Mouse (Mus musculus) hindbrain, embryonic 15.5 days (tissue): Measurements from ENCODE around the gene Hormad2. TPM values are rescaled to one million over a fixed set of nuclear protein-coding genes. Genes with fewer than 3 reads are reported as not detected.

Experiments used
- ATAC-seq: fragments of 200-750 bp; cut with Nextera tagmentation; 2 replicates; pipeline ENCODE4 v1.8.0; 2017; ENCODE audit warnings: low read depth, moderate number of reproducible peaks, moderate TSS enrichment; ENCODE audit not compliant: low FRiP score
- H3K27ac ChIP-seq: fragments of 300-500 bp; sonication (generic); replicated peaks from 2 replicates; pipeline ENCODE4 v1.5.1; 2015; ENCODE audit warnings: mild to moderate bottlenecking, inconsistent platforms
- H3K27me3 ChIP-seq: fragments of 300-500 bp; sonication (generic); 2 replicates; pipeline ENCODE4 v1.6.1; 2015; ENCODE audit warnings: control low read depth, inconsistent platforms
- H3K36me3 ChIP-seq: fragments of 300-500 bp; sonication (generic); 2 replicates; pipeline ENCODE4 v1.6.1; 2015; ENCODE audit warnings: control low read depth, inconsistent platforms
- H3K4me1 ChIP-seq: fragments of 300-500 bp; sonication (generic); replicated peaks from 2 replicates; pipeline ENCODE4 v1.6.1; 2015; ENCODE audit warnings: control low read depth, inconsistent platforms
- H3K4me2 ChIP-seq: fragments of 300-500 bp; sonication (generic); 2 replicates; pipeline ENCODE4 v1.6.1; 2015; ENCODE audit warnings: moderate library complexity, mild to moderate bottlenecking, inconsistent platforms
- H3K4me3 ChIP-seq: fragments of 300-500 bp; sonication (generic); 2 replicates; pipeline ENCODE4 v1.5.1; 2015; ENCODE audit warnings: mild to moderate bottlenecking, inconsistent platforms
- H3K9ac ChIP-seq: fragments of 300-500 bp; sonication (generic); 2 replicates; pipeline ENCODE4 v1.6.1; 2015; ENCODE audit warnings: inconsistent platforms
- H3K9me3 ChIP-seq: fragments of 300-500 bp; sonication (generic); 2 replicates; pipeline ENCODE4 v1.6.1; 2016; ENCODE audit warnings: control low read depth, inconsistent platforms
- WGBS: fragments of 180-500 bp; shearing (Covaris S2); methylation state at CpG from one replicate; pipeline ENCODE4 v1.1.7; 2015; 5-methylcytosine and 5-hydroxymethylcytosine counted together
- polyA plus RNA-seq: library from polyadenylated mRNA; unstranded; fragments of >200 nt; fragmentation: Nextera tagmentation; extraction: Ambion mirVana; gene quantifications from 2 replicates; pipeline ENCODE4 v1.2.1, GENCODE M21; 2015

Hormad2 gene
- polyA plus RNA-seq, 1 experiment from 2014 or later, result not detected

DNA sequence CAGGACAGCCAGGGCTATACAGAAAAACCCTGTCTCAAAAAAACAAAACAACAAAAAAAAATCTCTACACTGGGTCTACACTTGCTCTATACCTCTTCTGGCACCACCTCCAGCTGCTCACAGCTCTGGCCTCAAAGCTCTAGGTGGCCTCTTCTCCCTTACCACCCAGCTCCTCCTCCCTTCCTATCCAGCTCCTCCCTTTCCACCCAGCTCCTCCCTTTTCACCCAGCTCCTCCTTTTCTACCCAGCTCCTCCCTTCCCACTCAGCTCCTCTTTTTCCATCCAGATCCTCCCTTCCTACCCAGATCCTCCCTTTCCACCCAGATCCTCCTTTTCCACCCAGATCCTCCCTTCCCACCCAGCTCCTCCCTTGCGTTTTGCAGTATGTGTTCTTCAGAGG lies 26.5 kb upstream of the Hormad2 start:
- no peaks in the 10 kb centered on the region for H3K36me3 ChIP-seq
- ATAC-seq, result no peak
- H3K9ac ChIP-seq, result no peak overlapping the region
- H3K4me1 ChIP-seq, result peaks cover 9% of the 10 kb centered on the region; the same call in 1 of the 2 replicates
- H3K27me3 ChIP-seq, result no peaks in the 10 kb centered on the region
- H3K9me3 ChIP-seq, result no peaks in the 10 kb centered on the region
- no peak overlapping the region for H3K27ac ChIP-seq
- H3K4me3 ChIP-seq, result no peak overlapping the region
- H3K4me2 ChIP-seq, result no peak overlapping the region
- WGBS, result 98% methylated on average over 1 of the region's 1 CpGs

DNA sequence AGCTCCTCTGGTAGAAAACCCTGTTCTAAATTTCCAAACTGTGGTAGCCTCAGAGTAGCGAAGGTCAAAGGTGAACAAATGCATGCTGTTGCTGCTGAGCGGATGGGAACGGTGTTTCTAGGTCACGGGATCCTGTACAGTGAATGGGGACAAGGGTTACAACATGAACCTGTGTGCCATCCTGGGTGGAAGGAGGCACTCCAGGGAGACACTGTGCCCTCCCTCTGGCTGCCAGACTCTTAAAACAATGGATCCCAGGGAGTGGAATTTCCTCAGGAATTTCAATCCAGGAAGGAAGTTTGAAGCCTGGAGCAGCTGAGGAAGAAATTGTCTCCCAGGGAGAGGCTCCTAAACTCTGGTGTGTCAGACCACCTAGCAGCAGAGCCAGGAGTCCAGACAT lies 25.3 kb upstream of the Hormad2 start:
- Histone ChIP-seq H3K4me3 (no peak overlapping the region), H3K27me3 (no peaks in the 10 kb centered on the region), H3K4me2 (no peak overlapping the region), H3K4me1 (no peaks in the 10 kb centered on the region), H3K27ac (no peak overlapping the region), H3K36me3 (no peaks in the 10 kb centered on the region), H3K9ac (no peak overlapping the region), H3K9me3 (no peaks in the 10 kb centered on the region)
- ATAC-seq, result no peak
- 71% methylated on average over 4 of the region's 4 CpGs for whole genome bisulfite sequencing

DNA sequence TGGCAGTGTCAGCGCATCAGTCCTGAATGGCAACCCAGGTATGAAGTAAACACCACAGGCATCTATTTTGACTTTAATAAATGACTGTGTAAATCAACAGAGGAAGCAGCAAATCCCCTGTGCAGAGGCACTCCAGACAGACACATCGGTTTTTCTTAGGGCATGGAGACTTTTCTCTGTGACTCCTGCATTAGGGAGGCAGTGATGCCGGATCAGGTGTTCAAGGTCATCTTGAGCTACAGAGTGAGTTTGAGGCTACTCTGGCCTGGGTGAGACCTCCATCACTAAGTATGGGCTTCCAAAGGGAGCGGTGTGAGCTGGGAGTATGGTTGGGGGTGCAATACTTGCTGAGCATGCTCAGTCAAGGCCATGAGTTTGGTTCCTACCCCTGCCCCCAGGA lies 23.7 kb upstream of the Hormad2 start:
- WGBS, result 89% methylated on average over 4 of the region's 4 CpGs
- no peak overlapping the region for H3K4me3 ChIP-seq
- no peaks in the 10 kb centered on the region for H3K9me3 ChIP-seq
- H3K27me3 ChIP-seq, result no peaks in the 10 kb centered on the region
- H3K4me2 ChIP-seq, result no peak overlapping the region
- H3K27ac ChIP-seq, result no peak overlapping the region
- no peak overlapping the region for H3K9ac ChIP-seq
- no peaks in the 10 kb centered on the region for H3K4me1 ChIP-seq
- no peaks in the 10 kb centered on the region for H3K36me3 ChIP-seq
- ATAC-seq, result no peak

DNA sequence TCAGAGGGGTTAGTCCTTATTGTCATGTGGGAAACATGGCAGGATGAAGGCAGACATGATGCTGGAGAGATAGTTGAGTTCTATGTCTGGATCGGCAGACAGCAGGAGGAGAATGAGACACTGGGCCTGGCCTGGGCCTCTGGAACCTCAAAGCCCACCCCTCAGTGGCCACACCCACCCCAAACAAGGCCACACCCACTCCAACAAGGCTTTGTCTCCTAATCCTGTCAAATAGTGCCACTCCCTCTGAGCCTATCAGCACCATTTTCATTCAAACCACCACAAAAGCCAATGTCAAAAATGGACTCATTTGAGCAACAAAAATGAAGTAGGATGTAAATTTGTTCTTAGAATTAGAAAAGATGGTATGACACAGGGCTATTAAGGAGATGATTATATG lies 23.3 kb upstream of the Hormad2 start:
- Histone ChIP-seq H3K9ac (no peak overlapping the region), H3K9me3 (no peaks in the 10 kb centered on the region), H3K4me2 (no peak overlapping the region), H3K27me3 (no peaks in the 10 kb centered on the region), H3K36me3 (no peaks in the 10 kb centered on the region), H3K4me1 (no peaks in the 10 kb centered on the region), H3K4me3 (no peak overlapping the region), H3K27ac (no peak overlapping the region)
- 86% methylated on average over 1 of the region's 1 CpGs for WGBS
- no peak for ATAC-seq

DNA sequence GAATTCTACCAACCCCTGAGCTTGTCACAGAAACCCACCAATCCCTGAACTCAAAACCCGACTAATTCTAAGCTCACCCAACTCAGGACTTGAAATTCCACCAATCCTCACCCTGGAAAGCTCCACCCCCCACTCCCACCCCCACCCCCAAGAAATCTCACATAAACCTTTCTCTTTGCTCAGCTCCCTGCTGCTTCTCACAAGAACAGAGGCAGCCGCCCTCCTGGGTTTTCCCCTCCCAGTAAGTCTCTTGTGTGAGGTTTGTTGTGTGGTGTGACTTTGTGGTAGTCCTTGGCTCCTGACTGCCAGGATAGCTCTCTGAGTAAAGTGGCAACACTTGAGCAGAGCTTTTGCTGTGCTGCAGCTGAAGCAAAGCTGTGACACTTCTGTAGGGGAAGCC lies 22.0 kb upstream of the Hormad2 start:
- H3K9ac ChIP-seq, result no peak overlapping the region
- no peaks in the 10 kb centered on the region for H3K27me3 ChIP-seq
- H3K4me1 ChIP-seq, result no peaks in the 10 kb centered on the region
- no peak for ATAC-seq
- no peak overlapping the region for H3K4me3 ChIP-seq
- no peak overlapping the region for H3K4me2 ChIP-seq
- H3K9me3 ChIP-seq, result no peaks in the 10 kb centered on the region
- H3K27ac ChIP-seq, result no peak overlapping the region
- no peaks in the 10 kb centered on the region for H3K36me3 ChIP-seq
- WGBS, result 46% methylated on average over 2 of the region's 2 CpGs

DNA sequence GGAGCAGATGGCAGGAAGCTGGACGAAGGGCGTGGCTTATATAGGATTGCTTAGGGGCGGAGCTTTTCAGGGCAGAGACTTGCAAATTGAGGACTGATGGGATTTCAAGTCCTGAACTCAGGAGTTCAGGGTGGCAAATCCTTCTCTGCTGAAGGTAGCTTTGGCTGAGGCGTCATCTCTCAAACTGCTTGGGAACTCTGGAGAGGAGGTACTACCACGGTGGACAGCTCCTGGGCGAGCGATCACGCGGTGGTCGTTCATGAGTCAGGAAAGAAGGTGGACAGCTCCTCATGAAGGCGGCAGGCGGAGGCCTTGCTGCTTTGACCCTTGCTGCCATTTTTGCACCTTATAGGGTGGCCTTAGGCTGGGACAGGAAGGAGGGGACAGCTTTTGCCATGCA lies 20.2 kb upstream of the Hormad2 start:
- no peak overlapping the region for H3K4me2 ChIP-seq

DNA sequence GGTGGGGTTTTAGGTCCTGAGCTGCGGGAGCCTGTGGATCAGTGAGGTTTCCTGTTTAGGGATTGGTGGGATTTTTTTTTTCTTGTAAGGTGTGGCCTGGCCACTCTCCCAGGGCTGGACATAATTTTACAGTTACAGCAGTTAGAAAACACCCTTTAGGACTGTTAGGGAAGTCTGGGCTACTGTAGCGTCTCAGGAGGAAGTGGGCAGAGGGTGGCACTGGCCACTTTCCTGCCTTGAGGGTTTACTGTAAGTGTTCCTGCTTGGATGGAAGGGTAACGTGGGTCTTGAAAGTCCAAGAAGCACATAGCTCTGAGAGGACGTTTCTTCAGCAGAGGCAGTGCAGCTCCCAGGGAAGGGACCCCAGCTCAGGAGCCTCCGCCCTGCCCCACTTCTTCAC lies 19.7 kb upstream of the Hormad2 start:
- no peaks in the 10 kb centered on the region for H3K4me1 ChIP-seq
- H3K27ac ChIP-seq, result no peak overlapping the region
- 78% methylated on average over 5 of the region's 5 CpGs for WGBS
- ATAC-seq, result no peak
- no peaks in the 10 kb centered on the region for H3K36me3 ChIP-seq
- H3K4me3 ChIP-seq, result no peak overlapping the region
- H3K9ac ChIP-seq, result no peak overlapping the region
- no peaks in the 10 kb centered on the region for H3K27me3 ChIP-seq
- H3K9me3 ChIP-seq, result no peaks in the 10 kb centered on the region
- H3K4me2 ChIP-seq, result no peak overlapping the region

More for the DNA sequence above, 20.2 kb upstream of the Hormad2 start:
- Histone ChIP-seq H3K9me3 (no peaks in the 10 kb centered on the region), H3K4me3 (no peak overlapping the region), H3K9ac (no peak overlapping the region), H3K4me1 (no peaks in the 10 kb centered on the region), H3K36me3 (no peaks in the 10 kb centered on the region), H3K27me3 (no peaks in the 10 kb centered on the region), H3K27ac (no peak overlapping the region)
- ATAC-seq, result no peak
- WGBS, result 49% methylated on average over 12 of the region's 12 CpGs

DNA sequence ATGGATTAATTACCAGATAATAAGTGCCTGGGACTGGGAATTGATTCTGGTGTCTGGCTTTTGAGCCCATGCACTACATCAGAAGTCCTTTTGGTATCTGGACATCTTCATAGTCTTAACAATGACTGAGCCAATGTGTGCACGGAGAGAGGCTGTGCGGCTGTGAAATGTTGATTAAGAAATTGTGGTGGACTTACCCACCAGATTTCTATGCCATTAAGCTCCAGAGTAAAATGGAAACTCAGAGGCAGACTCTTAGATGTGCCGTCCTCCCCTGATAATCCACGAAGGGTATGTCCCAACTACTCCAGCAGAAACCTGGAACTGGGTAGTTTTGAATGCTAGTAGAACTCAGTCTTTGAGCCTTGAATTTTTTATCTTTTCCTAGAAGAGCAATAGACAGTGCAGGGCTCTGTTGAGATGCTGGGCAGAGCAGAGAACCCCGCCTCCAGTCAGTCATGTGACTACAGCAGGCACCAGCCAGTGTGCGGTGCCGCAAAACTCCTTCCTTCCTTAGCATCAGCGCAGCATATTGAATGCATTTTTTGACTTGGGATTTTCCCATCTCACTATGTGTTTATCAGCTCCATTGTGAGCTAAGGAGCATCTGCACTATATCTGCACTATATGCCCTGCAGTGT lies 14.1 kb upstream of the Hormad2 start:
- WGBS, result 73% methylated on average over 8 of the region's 8 CpGs
- H3K9me3 ChIP-seq, result no peaks in the 10 kb centered on the region
- ATAC-seq, result no peak
- no peak overlapping the region for H3K27ac ChIP-seq
- H3K36me3 ChIP-seq, result no peaks in the 10 kb centered on the region
- no peak overlapping the region for H3K9ac ChIP-seq
- no peak overlapping the region for H3K4me2 ChIP-seq
- H3K27me3 ChIP-seq, result no peaks in the 10 kb centered on the region
- H3K4me1 ChIP-seq, result no peaks in the 10 kb centered on the region
- no peak overlapping the region for H3K4me3 ChIP-seq

DNA sequence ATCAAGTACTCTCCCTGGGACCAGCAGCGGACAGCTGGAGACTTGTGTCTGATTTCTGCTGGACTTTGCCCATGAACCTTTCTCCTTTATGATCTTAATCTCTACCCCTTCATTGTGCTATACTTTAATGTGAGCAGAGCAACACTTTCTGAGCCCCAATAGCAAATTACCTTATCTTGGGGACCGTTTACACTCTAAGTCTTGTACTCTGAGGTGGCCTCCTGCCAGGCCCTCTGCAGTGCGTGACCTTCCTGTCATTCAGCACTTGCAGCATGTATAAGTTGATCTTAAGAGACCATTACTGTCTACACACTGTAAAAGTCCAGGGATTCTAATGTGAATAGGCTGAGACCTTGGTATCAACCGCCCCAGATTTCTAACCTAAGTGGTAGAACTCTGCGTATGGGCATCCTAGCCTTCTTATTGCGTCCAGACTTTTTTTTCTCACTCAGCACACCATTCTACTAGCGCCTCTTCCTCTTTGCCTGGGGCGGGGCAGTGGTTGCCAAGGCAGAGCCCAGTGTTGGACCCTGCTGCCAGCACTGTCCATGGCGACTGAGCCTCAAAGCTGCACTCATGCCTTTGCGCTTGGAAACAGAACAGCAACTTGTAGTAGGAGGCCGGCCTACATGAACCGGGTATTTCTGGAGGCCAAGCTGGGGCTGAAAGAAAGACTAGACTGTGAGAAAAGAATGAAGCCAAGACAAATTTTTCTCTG lies 11.7 kb upstream of the Hormad2 start:
- no peaks in the 10 kb centered on the region for H3K4me1 ChIP-seq
- H3K4me3 ChIP-seq, result no peak overlapping the region
- H3K9me3 ChIP-seq, result no peaks in the 10 kb centered on the region
- no peaks in the 10 kb centered on the region for H3K27me3 ChIP-seq
- no peak overlapping the region for H3K27ac ChIP-seq
- no peak overlapping the region for H3K4me2 ChIP-seq
- no peak overlapping the region for H3K9ac ChIP-seq
- ATAC-seq, result peak; percentile 54; the same call in 1 of the 2 replicates
- no peaks in the 10 kb centered on the region for H3K36me3 ChIP-seq
- WGBS, result 80% methylated on average over 12 of the region's 12 CpGs

DNA sequence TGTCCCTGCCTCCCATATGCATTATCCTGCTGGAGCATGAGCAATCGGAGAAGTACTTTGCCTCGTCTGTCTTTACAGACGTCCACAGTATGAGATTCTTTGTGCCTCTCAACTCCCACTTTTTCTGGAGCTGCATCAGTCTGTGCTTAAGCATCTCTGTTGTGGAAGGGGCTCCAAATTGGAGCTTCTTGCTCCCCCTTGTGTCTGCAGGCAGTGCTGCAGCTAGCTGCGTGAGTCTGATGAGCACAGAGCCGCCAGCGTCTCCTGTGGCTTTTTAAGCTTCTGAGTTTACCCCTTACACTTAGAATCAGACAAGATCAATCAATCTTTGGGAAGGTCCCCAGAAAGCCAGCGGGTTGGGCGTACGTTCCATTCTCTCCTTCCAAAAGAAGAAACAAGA lies 10.2 kb upstream of the Hormad2 start:
- H3K36me3 ChIP-seq, result no peaks in the 10 kb centered on the region
- no peaks in the 10 kb centered on the region for H3K9me3 ChIP-seq
- H3K27ac ChIP-seq, result no peak overlapping the region
- 24% methylated on average over 9 of the region's 9 CpGs for WGBS
- ATAC-seq, result no peak
- H3K4me3 ChIP-seq, result no peak overlapping the region
- H3K4me2 ChIP-seq, result no peak overlapping the region
- no peak overlapping the region for H3K9ac ChIP-seq
- H3K27me3 ChIP-seq, result no peaks in the 10 kb centered on the region
- no peaks in the 10 kb centered on the region for H3K4me1 ChIP-seq

DNA sequence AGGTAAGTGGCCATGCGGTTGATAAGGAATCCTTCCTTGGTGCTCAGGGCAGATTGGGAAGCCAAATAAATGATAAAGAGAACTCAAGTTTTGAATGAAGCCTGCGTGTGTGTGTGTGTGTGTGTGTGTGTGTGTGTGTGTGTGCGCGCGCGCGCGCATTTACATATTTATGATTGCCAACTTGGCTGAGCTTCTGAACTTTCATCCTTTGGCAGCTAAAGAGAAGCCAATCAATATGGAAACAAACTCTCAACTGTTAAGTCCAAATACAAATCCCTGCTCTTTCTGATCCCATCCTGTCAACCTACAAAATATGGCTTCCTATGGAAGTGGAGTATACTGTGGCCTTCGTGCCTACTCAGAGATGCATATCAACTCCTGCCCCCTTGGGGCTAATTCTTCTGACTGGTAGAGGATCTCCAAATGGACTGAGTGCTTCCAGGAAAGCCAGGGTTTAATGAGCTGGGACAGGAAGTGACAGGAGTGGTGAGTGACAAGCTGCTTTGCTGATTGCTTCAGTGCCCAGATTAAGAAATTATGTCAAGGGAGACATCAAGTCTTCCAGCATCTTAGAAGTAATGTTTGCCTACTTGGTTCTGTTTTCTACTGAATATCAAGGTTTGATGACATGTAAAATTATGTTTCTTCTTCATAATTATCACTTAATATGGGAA lies 5.4 kb upstream of the Hormad2 start:
- H3K9ac ChIP-seq, result no peak overlapping the region
- H3K4me1 ChIP-seq, result no peaks in the 10 kb centered on the region
- no peaks in the 10 kb centered on the region for H3K27me3 ChIP-seq
- no peak overlapping the region for H3K27ac ChIP-seq
- H3K9me3 ChIP-seq, result no peaks in the 10 kb centered on the region
- H3K4me2 ChIP-seq, result no peak overlapping the region
- WGBS, result 93% methylated on average over 9 of the region's 9 CpGs
- ATAC-seq, result no peak
- H3K4me3 ChIP-seq, result no peak overlapping the region
- H3K36me3 ChIP-seq, result no peaks in the 10 kb centered on the region

DNA sequence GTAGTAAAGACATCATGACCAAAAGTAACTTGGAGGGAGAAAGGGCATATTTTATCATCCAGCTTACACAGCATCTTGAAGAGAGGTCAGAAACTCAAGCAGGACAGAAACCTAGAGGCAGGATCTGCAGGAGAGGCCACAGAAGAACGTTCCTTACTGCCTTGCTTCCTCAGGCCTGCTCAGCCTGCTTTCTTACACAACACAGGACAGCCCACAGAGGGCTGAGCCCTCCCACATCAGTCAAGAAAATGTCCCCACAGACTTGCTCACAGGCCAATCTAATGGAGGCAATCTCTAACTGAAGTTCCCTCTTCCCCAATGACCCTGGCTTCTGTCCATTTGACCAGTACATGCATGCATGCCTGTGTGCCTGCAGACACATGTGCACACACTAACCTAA lies 1.4 kb upstream of the Hormad2 start:
- Histone ChIP-seq H3K27ac (no peak overlapping the region), H3K36me3 (no peaks in the 10 kb centered on the region), H3K9me3 (no peaks in the 10 kb centered on the region), H3K27me3 (no peaks in the 10 kb centered on the region), H3K9ac (no peak overlapping the region), H3K4me3 (no peak overlapping the region), H3K4me2 (no peak overlapping the region), H3K4me1 (no peaks in the 10 kb centered on the region)
- ATAC-seq, result no peak
- 29% methylated on average over 1 of the region's 1 CpGs for WGBS
